Mouse (Mus musculus) liver, adult 2 months (tissue): Measurements from ENCODE around the gene Abhd2.

Experiments used
- CTCF ChIP-seq: fragments of 200-500 bp; IDR thresholded peaks from 2 replicates; pipeline ENCODE4 v1.5.1; 2011; ENCODE audit warnings: low read depth, low read length, control low read depth
- POLR2A ChIP-seq: fragments of 200-500 bp; IDR thresholded peaks from 2 replicates; pipeline ENCODE4 v1.6.1; 2011; ENCODE audit warnings: low read length, control low read depth; ENCODE audit not compliant: insufficient read depth; ENCODE audit errors: extremely low read depth

GRCm38 (mm10) chr7:79358350-79359182, 85.6 kb downstream of the Abhd2 start:
- TF ChIP-seq CTCF = no peak
- TF ChIP-seq POLR2A = no peak
